Mouse (Mus musculus): ENCODE data around the gene Crnkl1.

Gene Crnkl1

DNA sequence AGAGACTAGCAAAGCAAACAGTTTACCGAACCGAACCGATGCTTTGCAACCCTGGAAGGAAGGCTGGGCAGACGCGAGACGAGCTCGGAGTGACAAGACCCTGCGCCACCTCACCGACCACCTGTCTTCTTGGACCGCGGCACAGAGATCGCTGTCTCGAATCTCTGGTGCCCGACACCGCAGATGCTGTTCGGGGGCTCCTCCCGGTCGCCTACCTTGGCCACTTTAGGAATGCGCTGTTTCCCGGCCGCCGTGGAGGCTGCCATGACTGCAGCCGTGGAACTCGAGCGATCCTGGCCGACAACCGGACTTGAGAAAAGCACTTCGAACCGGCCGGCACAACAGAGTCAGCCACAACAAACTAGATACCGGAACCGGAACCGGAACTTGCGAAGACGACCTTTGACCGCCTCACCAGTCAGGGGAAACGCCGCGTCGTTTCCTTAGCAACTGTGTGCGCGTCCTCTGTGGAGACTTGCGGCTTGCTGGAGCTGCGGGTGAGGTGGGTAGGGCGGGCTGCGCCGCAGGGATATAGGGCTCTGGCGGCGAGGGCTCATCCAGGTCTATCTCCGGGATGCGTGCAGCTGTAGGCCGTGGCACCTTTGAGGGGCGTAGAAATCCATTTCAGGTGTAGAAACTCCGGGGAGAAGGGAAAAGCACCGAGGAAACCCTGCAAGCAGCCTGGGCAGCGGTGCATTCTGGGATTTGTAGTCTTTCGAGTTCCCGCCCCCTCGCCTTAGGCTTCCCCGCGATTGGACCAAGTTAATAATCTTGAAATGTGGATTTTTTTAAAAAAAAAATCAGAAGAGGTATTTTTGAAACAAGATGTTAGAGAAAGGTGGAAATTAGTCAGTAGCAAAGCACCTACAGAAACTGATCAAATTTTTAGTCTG lies at the start of gene Crnkl1, which contains the start of gene Cfap61:
TSS of gene Crnkl1 (minus strand) at position 676 of the 893 bp plus-strand sequence.
TSS of gene Cfap61 (plus strand) at position 446 of the 893 bp plus-strand sequence.
- DNase-seq: peak; percentile 96

DNA sequence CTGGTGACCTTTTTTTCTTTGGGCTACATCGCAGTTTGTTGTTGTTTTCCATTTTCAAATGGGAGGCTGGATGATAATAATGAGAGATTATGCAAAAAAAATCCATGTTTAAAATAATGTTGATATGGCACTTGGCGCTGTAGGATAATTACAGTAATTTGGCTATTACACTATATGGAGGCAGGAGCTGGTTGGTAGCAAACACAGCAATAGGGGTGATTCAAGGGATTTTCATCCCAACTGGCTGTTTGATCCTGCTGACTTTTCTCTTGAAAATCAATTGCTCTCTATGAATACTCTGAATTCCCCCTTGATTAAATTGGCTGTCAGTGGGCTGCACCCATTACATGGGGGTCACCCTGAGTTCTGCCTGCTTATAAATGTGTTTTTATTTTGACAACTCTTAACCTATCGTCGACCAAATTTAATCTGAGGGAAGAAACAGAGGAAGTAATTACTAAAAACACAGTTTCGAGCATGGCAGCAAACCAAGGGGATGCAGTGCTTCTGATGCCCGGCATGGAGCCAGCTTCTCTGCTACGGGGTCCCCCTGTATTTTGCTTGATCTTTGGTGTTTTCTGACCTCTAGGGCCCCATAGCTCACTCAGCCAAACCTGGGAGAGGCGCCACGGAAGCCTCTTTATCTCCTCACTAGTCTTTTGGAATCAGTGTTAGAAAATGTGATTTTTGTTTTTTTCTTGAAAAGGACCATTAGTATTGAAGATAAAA lies 47.7 kb upstream of the Crnkl1 start:
- DNase-seq: no peak

DNA sequence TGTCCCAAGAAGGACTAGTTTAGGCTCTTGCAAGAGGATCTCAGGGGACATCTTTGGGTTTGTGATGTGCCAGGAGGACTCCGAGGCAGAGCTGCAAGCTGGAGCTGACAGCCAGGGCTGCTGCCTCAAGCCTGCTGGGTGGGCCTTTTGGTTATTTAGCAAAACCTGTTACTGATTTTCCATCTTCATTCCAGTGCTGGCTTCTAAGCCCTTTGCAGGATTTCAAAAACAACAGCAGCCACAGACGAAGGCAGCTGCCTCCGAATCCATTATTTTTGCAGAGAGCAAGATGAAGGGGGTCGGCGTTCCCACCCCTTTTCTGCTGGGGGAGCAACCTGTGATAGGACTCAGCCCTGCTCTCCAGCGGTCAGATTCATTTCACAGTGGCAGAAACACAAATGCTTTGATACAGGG lies 46.9 kb upstream of the Crnkl1 start:
- no peak for DNase-seq

DNA sequence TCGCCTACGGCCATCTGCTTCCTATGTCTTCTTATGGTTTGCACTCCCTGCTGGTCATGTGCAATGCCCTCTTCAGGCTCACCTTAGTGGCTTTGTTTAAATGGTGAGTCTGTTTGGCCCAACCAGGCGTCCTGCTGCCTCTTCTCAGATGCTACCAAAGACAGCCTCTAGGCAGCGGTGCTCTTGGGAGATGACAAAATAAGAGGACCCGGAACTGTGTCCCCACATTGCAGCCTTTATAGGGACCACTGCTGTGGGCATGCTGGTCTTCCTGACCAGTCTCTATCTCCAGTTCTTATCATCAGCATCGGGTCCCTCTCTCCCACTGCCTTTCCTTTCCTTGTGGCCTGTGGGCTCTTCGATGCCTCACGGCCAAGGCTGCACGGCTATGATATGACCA lies 46.1 kb upstream of the Crnkl1 start:
- no peak for DNase-seq

DNA sequence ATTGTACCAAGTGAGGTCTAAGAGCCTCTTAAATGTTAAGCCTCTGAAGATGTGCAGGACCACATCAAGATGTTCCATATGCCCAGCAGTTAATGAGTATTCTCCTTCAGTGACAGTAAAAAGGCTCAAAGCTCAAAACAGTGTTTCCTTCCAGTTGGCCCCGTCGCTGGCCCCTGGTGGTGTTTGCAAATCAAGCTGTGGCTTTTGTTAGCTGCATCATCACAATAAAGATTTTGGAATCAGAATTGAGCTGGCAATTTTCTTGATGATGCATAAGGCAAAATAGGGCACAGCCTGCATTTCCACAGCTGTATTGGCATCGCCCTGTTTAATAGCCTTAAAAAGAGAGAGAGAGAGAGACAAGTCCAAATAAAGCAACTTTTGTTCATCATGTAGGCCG lies 44.8 kb upstream of the Crnkl1 start:
- no peak for DNase-seq

DNA sequence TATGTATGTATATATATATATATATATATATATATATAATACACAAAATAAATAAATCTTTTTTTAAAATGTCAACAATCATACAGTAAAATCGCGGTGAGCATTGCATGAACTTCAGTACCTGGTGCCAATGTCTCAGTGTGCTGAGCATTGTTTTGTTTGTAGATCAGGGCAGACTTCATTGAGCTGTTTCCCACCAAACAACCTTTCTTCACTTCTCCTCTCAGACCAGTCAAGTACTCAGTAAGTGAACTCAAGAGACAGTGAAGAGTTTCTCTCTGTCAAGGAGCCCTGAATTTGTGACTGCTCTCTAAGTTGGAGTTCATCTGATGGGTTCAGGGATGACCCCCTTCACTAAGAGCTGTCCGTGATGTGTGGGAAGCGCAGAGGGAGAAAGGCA lies 37.8 kb upstream of the Crnkl1 start:
- no peak for DNase-seq

DNA sequence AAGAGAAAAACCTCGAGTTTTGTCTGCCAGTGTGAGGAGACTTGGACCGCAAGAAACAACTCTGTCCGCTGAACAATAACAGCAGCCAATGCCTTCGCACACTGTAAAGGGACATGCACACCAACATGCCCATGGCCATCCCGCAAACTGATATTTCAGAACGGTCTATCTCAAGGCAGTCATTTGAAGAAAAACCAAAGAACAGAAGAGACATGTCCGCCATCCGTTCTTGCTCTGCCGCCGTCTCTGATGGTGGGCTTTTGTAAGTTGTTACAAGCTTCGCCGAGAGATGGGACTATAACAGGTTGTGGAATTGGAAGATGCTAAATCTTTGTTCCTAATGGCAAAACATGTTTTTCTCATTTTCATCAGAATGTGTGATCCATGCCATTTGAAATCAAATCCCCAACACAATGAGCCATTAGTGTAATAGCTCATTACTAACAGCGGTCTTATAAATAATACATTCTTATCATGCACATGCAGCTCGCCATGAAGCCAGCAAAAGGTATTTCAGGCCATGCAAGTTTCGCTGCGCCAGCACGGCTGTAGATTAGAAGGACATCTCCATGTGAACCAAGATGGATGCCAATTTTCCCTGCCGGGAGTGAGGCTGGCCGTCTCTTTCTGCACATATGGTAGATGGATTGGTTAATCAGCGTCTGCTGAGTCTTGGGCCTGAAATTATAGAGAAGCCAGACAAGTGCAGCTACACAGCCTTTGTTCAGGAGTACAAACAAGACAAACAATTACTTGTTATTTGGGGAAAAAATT lies 36.6 kb upstream of the Crnkl1 start:
- no peak for DNase-seq

DNA sequence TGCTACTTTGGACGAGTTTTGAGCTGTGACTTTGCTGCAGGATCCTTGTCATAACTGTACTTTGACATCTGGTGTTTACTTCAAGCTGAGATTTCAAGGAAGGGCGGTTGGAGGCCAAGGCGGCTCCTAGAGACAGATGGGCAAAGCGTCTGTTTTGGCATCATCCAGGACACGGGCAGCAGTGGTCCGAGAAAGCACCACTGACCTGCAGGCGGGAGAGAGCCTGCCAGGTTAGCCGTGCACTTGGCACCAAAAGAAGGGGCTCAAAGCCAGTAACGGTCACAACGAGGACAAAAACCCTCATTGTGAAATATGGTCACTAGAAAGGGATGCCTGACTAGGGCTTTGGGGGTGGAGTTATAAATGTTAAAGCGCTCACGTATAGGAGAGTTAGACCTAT lies 35.9 kb upstream of the Crnkl1 start:
- DNase-seq: no peak

DNA sequence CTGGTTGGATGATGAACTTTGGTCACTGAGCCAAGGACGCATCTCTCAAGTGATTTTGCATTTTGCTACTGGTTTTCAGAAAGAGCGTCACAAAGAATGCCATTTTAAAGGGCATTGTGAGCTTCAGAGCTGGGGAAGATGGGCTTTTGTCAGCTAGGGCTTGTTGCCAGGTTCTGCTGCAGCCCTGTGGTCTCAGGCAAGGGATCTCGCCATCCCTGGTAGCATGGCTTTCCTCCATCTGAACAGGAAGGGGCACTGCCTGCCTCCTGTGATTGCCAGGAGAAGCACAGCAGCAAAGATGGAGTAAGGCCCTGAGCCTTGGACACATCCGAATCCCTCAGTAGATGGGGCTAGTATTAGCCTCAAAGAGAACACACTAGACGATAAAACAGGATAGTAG lies 27.0 kb upstream of the Crnkl1 start:
- DNase-seq: no peak

DNA sequence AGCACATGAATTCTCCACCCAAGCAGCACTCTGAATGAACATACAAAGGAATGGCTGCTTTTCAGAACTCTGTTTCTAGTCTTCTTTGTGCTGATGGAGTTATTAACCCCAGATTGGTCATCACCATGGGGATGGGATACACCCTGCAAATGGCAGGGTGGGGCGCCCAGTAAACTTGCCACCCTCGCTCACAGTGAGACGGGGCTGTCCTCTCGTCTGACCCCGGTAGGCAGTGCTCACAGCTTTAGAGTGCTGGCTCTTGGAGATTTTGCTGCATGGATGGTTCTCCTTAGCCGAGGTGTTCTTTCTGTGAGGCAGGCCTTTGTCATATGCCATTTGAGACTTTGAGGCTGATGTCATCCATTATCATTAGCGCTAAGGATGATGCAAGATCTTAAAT lies 23.7 kb upstream of the Crnkl1 start:
- DNase-seq: no peak

DNA sequence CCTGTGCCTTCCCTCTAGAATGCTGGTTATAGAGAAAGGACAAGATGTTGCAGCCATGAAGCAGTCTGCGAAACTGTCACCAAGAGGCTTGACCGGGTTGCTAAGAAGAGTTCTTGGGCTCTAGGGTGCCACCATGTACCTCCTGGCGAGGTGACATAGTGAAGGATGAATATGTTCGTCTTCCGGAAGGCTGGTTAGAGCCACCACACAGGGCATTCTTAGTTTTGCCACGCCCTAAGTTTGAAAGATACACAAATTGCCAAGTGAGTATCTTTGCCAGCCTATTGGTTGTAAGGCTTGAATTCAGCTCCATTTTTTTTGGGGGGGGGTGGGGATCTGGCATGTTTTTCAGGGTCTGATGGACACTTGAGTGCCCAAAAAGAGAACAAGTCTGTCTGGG lies 23.3 kb upstream of the Crnkl1 start:
- no peak for DNase-seq

DNA sequence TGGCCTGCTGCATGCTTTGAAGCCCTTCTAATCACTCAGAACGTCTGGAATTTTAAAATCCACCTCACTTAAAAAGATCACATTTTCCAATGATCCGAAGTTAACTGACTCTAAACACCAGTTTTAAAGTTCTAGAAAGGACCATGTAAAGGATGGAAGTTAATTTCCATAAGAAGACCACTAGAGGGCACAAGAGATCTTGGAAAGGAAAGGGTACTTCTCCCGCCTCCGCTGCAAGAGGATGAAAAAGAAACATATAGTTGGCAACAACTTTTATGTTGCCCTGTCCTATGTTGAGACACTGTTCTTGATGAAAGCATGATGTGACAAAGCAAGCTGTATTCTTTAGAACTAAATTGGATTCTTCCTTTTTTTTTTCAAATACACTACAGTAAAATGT lies 22.6 kb upstream of the Crnkl1 start:
- peak; percentile 22 for DNase-seq

DNA sequence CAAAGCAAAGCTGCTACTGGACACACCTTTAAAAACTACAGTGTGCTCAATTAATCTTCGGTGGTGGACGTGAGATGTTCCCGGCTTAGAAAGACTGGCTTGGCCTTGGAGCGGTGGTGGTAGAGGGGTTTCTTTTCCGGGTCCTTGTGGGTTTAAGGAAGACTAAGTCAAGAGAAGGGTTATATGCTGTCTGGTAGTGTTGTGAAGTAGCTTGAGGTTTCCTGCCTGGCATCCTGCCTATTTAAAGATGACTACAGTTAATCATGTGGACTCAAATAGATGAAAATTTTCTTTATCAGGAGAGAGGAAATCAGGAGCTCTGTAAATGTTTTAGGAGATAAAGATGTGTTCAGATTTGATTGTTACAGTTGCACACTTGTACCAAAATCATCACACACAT lies 21.5 kb upstream of the Crnkl1 start:
- no peak for DNase-seq

DNA sequence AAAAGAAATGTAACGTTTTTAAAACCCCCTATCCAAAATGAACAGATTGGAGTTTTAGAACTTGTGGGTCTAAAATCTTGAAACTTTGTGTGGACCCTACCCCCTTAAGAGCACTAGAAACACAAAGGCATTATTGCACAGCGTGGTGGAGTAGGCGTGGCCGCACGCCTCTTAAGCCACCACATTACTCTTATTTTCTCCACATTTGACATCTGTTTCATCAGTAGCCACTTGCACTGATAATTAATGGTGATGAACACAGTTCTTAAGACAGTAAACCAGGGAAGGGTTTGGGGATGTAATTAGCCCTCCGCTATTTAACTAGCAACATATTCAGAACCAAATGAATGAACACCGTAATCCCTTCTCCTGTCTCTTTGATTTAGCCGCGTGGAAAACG lies 21.0 kb upstream of the Crnkl1 start:
- DNase-seq: no peak

DNA sequence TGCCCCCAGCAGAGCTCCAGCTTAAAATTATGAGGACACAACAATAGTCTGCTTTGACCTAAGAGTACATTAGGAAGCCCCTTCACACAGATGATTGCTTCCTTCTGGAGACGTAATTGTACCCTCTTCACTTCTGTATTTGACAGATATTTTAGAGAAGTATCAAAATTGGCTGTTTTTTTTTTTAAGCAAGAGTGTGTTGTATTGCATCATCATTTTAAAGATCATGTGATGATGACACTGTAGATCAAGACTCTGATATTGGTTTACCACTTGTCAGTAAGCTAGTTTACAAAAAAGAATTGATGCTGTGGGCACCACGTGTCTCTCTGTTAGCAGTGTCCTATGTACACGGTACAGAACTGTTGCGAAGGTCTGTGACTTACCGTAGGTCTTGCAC lies 17.9 kb upstream of the Crnkl1 start:
- DNase-seq: no peak

DNA sequence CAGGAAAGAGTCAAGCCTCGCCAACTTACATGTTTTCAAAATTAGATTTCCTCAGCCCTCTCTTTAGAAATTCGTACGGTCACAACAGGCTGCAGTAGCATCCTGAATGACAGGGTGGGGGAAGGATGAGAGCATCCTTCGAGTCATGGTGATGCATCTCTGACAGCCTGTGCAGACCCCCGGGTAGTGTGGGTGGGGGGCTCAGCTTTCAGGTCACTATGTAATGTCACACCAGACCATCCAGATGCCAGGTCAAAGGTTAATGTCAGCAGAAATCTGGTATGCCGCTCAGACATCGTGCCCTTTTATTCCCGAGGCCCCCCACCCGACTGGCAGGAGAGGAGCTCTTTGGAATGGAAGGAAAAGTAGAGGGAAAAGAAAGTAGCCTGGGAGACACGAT lies 15.4 kb upstream of the Crnkl1 start:
- no peak for DNase-seq

DNA sequence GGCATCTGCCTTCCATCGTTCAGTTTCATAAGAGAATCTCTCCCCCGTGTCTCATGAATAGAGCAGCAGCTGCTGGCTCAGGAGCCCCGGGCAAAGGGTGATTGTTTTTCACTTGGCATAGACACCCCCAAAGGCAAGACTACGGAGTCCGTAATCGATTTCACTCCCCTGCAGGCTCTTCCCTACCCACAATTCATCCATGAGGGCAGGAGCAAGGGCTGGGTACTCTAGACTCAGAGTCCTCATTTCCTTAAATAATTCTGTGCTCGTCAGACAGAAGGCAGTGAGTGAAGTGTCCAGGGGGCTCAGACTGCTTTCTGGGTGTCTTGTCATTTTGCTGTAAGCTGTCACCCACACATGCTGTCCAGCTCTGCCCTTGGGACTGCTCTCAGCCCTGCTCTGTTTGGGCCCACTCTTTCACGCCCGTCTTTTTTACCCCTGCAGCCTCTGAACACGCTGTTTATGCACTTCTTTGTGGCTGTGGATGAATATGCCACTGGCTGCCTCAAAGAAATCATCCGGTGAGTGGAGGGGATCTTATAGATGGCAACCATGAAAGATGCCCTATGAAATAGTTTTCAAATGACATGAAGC lies 14.8 kb upstream of the Crnkl1 start:
- no peak for DNase-seq

DNA sequence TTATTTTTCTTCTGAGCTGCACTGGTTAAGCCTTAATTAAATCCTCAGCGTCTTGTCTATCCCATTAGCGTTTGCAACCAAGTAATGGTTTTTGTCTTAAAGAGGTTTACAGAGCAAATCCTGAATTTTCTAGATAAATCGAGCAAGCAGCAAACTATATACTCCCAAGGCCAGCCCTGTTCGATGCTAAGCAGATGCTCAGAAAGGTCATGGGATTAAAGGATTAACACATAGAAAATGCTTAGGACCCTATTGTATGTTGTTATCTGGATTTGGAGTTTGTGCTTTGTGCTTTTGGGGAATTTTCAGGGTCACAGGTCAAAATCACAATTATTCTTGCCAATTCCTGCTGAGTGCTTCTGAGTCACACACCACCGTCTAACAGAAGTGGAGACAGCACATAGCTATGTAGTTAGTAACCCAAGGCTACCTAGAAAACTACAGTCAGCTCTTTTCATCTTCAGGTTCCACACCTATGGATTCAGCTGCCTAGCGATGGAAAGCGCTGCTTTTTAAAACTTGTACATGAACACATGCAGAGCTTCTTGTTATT lies 13.7 kb upstream of the Crnkl1 start:
- no peak for DNase-seq

DNA sequence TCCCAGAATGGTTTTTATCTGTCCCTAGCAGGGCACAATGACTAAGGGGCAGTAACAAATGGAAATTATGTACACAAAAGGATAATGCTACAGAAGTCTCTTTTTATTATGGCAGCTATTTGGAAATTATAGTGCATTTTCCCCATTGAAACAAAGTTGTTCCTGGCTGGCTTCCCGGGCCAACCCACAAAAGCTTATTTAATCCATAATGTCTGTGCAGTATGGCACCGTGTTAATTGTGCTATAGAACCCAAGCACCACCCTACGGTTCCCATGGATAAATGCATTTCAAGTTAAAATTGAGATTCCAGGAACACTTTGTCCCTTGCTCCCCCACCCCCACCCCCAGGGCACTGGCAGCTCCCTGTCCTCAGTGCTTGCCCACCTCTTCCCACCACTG lies 9.5 kb upstream of the Crnkl1 start:
- no peak for DNase-seq

DNA sequence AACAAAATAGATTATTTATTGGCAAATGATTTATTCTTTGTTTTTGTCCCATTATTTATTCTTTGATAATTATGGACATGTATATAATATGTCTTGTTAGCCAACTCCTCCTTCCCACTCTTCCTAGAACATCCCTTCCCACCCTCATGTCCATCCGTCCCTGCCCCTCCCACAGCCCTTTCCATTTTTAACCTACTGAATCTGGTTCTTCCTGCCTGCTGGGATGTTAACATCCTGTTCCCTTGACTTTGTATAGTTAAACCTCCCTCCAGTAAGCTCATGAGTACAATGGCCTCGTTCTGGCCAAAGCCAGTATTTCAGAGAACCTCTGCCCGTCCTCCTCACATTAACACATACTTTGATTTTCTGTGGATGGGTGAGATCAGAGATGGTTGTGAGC lies 6.6 kb upstream of the Crnkl1 start:
- peak; percentile 38 for DNase-seq

DNA sequence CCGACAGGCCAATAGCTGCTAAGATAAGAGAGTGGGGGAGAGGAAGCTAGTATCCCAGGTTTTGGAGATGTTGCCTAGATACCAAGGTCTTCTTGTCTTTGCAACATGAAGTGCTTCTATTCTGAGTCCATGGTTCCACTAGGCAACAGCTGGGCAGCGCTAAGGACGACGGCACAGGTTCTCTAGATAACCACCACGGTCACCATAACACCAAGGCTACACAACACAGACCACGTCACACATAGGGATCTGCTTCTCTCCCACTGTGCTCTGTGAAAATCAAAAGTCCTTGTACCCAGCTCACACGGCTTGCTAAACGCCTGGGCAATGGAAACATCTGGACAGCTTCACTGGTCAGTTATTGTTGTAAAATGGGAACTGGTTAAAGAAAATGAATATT lies 2.2 kb upstream of the Crnkl1 start:
- DNase-seq: no peak

DNA sequence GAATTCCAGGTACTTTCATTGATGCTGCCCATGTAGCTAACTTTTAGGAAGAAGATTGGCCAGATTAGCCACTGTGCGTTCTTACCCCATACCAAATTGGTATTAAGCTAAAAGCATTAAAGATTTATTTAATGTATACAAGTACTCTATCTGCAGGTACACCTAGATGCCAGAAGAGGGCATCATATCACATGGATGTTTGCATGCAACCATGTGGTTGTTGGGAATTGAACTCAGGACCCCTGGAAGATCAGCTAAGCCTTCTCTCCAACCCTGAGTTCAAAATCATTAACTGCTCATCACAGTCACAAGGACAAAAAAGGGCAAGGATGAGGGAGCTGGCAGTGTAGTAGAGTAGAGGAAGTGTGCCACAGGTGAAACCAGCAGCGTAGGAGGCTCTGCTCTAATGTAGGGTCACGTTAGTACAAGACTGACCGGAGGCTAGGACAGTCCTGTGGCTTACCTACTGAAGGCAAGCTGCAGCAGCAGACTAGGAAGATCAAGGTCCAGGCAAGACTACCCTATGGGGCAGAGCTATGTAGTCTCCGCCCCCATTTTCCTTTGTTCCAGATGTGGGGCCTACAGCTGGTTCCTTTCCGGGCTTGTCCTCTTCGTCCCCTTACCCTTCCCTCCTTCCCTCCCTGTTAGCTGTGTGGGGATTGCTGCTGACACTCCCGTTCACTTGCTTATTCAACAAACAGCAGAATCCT lies 13.7 kb downstream of the Crnkl1 start:
- DNase-seq: no peak
